Mouse (Mus musculus) yolk sac, embryonic 10.5 days (tissue): ENCODE results near the gene Eps8.
"Not testable (repeated sequence)": the region's sequence is repeated elsewhere in the genome, so short reads cannot be mapped to it uniquely, and the experiment has no call there.

Source experiments
- DNase-seq: peaks from one replicate; pipeline ENCODE4 v3.0.0-alpha.2; 2017; ENCODE audit warnings: low spot score

Eps8 gene

GRCm38 (mm10) chr6:137475695-137476094, 179.0 kb downstream of the Eps8 start:
- DNase-seq: not testable (repeated sequence)

GRCm38 (mm10) chr6:137473433-137473832, 181.2 kb downstream of the Eps8 start:
- no peak for DNase-seq

- DNase-seq: no peak
These were observed 182.5 kb downstream of the Eps8 start for GRCm38 (mm10) chr6:137472129-137472528.

- no peak for DNase-seq
These were observed 183.6 kb downstream of the Eps8 start for GRCm38 (mm10) chr6:137470901-137471598.

GRCm38 (mm10) chr6:137469541-137469940, 185.1 kb downstream of the Eps8 start:
- DNase-seq: no peak

GRCm38 (mm10) chr6:137467696-137468095, 187.0 kb downstream of the Eps8 start:
- no peak for DNase-seq

- DNase-seq: no peak
These were observed 188.4 kb downstream of the Eps8 start for GRCm38 (mm10) chr6:137466256-137466655.

- DNase-seq: no peak
These were observed 189.4 kb downstream of the Eps8 start for GRCm38 (mm10) chr6:137465253-137465652.

GRCm38 (mm10) chr6:137463771-137464170, 190.9 kb downstream of the Eps8 start:
- no peak for DNase-seq

- no peak for DNase-seq
These were observed 196.5 kb downstream of the Eps8 start for GRCm38 (mm10) chr6:137458136-137458535.

GRCm38 (mm10) chr6:137457210-137457609, 197.5 kb downstream of the Eps8 start:
- DNase-seq: no peak

GRCm38 (mm10) chr6:137456064-137456463, 198.6 kb downstream of the Eps8 start:
- DNase-seq: no peak

- DNase-seq: peak; percentile 40
These were observed 199.1 kb downstream of the Eps8 start for GRCm38 (mm10) chr6:137455537-137456041.

GRCm38 (mm10) chr6:137446116-137446515, 208.6 kb downstream of the Eps8 start:
- not testable (repeated sequence) for DNase-seq

GRCm38 (mm10) chr6:137443089-137443488, 211.6 kb downstream of the Eps8 start:
- DNase-seq: no peak

GRCm38 (mm10) chr6:137440559-137441486, 213.9 kb downstream of the Eps8 start:
- peak; percentile 23 for DNase-seq

- DNase-seq: no peak
These were observed 216.6 kb downstream of the Eps8 start for GRCm38 (mm10) chr6:137437902-137438580.

GRCm38 (mm10) chr6:137437486-137437885, 217.2 kb downstream of the Eps8 start:
- no peak for DNase-seq

- no peak for DNase-seq
These were observed 221.0 kb downstream of the Eps8 start for GRCm38 (mm10) chr6:137433521-137434137.
